In genomic region chr11:82971590-82971974, GRCm38 (mm10) we compare ENCODE assay signal across 10 mouse cellular contexts. TPM values are rescaled to one million over a fixed set of nuclear protein-coding genes. Genes with fewer than 3 reads are reported as not detected.
A peak's percentile ranks its signal among the peaks of the same experiment; 100 is the strongest.
DNase-seq lines count a peak whose midpoint lies in the region; ATAC-seq and TF ChIP-seq lines count a peak whose summit lies in the region.
"Had no signal": no experiment of that assay in that cellular context is flagged by ENCODE, and none has a peak within 500 bp of the region (broad histone marks: within the 10 kb centered on the region; RNA-seq: fewer than 3 reads in every experiment).

No protein-coding gene starts in this region.

- peak overlapping the region; percentile 55; the same call in 1 of the 2 replicates for H3K4me2 ChIP-seq in liver, embryonic 11.5 days
- H3K4me2 ChIP-seq in liver, embryonic 12.5 days, result no peak overlapping the region
- peak overlapping the region; percentile 54 for H3K4me2 ChIP-seq in forebrain, postnatal 0 days (ENCODE audit: low read depth)
- H3K4me2 ChIP-seq in intestine, embryonic 14.5 days (ENCODE audit: low read length), result peak overlapping the region; percentile 43
- peak overlapping the region; percentile 52 for H3K4me2 ChIP-seq in neural tube, embryonic 14.5 days (ENCODE audit: low read depth, low read length)

- 78% methylated on average over 11 of the region's 11 CpGs for WGBS in liver, embryonic 11.5 days
- 62% methylated on average over 11 of the region's 11 CpGs for WGBS in liver, embryonic 12.5 days (ENCODE audit: insufficient replicate concordance)
- 54% methylated on average over 11 of the region's 11 CpGs for whole genome bisulfite sequencing in forebrain, postnatal 0 days
- 68% methylated on average over 9 of the region's 11 CpGs for WGBS in intestine, embryonic 14.5 days
- 57% methylated on average over 11 of the region's 11 CpGs for WGBS in neural tube, embryonic 14.5 days

- H3K4me1 ChIP-seq in liver, embryonic 11.5 days (replicated peaks; ENCODE audit: control insufficient read depth, insufficient read depth, low read length), result peaks cover 5% of the 10 kb centered on the region
- peaks cover 10% of the 10 kb centered on the region for H3K4me1 ChIP-seq in liver, embryonic 12.5 days
- peaks cover 6% of the 10 kb centered on the region; the same call in 1 of the 2 replicates for H3K4me1 ChIP-seq in forebrain, postnatal 0 days (ENCODE audit: insufficient read depth)
- 0 out of 2 replicates have a peak, but pooled peaks cover 7% of the 10 kb centered on the region for H3K4me1 ChIP-seq in intestine, embryonic 14.5 days (replicated peaks; ENCODE audit: control insufficient read depth, insufficient read depth, low read length)
- 0 out of 2 replicates have a peak, but pooled peaks cover 6% of the 10 kb centered on the region for H3K4me1 ChIP-seq in neural tube, embryonic 14.5 days (ENCODE audit: control insufficient read depth, insufficient read depth, low read length)

- H3K4me3 ChIP-seq in liver, embryonic 11.5 days (ENCODE audit: low read depth, low read length), result no peak overlapping the region
- H3K4me3 ChIP-seq in liver, embryonic 12.5 days, result no peak overlapping the region
- H3K4me3 ChIP-seq in forebrain, postnatal 0 days (ENCODE audit: low read depth, low read length), result peak overlapping the region; percentile 22
- H3K4me3 ChIP-seq in intestine, embryonic 14.5 days (ENCODE audit: low read depth, low read length), result no peak overlapping the region
- no peak overlapping the region for H3K4me3 ChIP-seq in neural tube, embryonic 14.5 days (ENCODE audit: low read depth, low read length)
- H3K4me3 ChIP-seq: erythroblast, embryonic 14.5 days had no signal

- H3K27me3 ChIP-seq in liver, embryonic 11.5 days (replicated peaks; ENCODE audit: control insufficient read depth, insufficient read depth, low read length), result no peaks in the 10 kb centered on the region
- H3K27me3 ChIP-seq in liver, embryonic 12.5 days (replicated peaks), result no peaks in the 10 kb centered on the region; the same call in 1 of the 2 replicates
- no peaks in the 10 kb centered on the region for H3K27me3 ChIP-seq in forebrain, postnatal 0 days (ENCODE audit: insufficient read depth, low read length)
- no peaks in the 10 kb centered on the region for H3K27me3 ChIP-seq in intestine, embryonic 14.5 days (replicated peaks; ENCODE audit: control insufficient read depth, insufficient read depth, low read length)
- no peaks in the 10 kb centered on the region for H3K27me3 ChIP-seq in neural tube, embryonic 14.5 days (ENCODE audit: control insufficient read depth, insufficient read depth, low read length)

- ATAC-seq in liver, embryonic 11.5 days (replicated peaks; ENCODE audit: low FRiP score), result no peak
- ATAC-seq in liver, embryonic 12.5 days, result no peak
- peak; percentile 58; the same call in 1 of the 2 replicates for ATAC-seq in forebrain, postnatal 0 days
- ATAC-seq in intestine, embryonic 14.5 days (replicated peaks; ENCODE audit: low FRiP score, low TSS enrichment, low read depth), result no peak
- no peak for ATAC-seq in neural tube, embryonic 14.5 days (ENCODE audit: low read depth)
- ATAC-seq in CD4-positive, CD25-positive, alpha-beta regulatory T cell, adult 4 months, result no peak

- H3K9ac ChIP-seq in liver, embryonic 11.5 days (ENCODE audit: low read depth, low read length), result no peak overlapping the region
- H3K9ac ChIP-seq in liver, embryonic 12.5 days, result no peak overlapping the region
- peak overlapping the region; percentile 52 for H3K9ac ChIP-seq in forebrain, postnatal 0 days
- no peak overlapping the region; the same call in 1 of the 2 replicates for H3K9ac ChIP-seq in intestine, embryonic 14.5 days (ENCODE audit: low read length)
- H3K9ac ChIP-seq in neural tube, embryonic 14.5 days (replicated peaks; ENCODE audit: low read depth, low read length), result no peak overlapping the region; the same call in 1 of the 2 replicates

- no peaks in the 10 kb centered on the region for H3K9me3 ChIP-seq in liver, embryonic 11.5 days (ENCODE audit: control insufficient read depth, low read length)
- no peaks in the 10 kb centered on the region for H3K9me3 ChIP-seq in liver, embryonic 12.5 days (replicated peaks)
- no peaks in the 10 kb centered on the region for H3K9me3 ChIP-seq in forebrain, postnatal 0 days (ENCODE audit: low read length)
- H3K9me3 ChIP-seq in intestine, embryonic 14.5 days (ENCODE audit: control insufficient read depth, low read length), result no peaks in the 10 kb centered on the region
- no peaks in the 10 kb centered on the region for H3K9me3 ChIP-seq in neural tube, embryonic 14.5 days (ENCODE audit: control insufficient read depth, low read length)
- H3K9me3 ChIP-seq: G1E had no signal

- H3K36me3 ChIP-seq in liver, embryonic 11.5 days (ENCODE audit: control insufficient read depth, insufficient read depth, low read length), result no peaks in the 10 kb centered on the region
- no peaks in the 10 kb centered on the region for H3K36me3 ChIP-seq in liver, embryonic 12.5 days
- no peaks in the 10 kb centered on the region for H3K36me3 ChIP-seq in forebrain, postnatal 0 days (ENCODE audit: insufficient read depth)
- H3K36me3 ChIP-seq in intestine, embryonic 14.5 days (ENCODE audit: control insufficient read depth, insufficient read depth, low read length), result no peaks in the 10 kb centered on the region
- no peaks in the 10 kb centered on the region for H3K36me3 ChIP-seq in neural tube, embryonic 14.5 days (ENCODE audit: control insufficient read depth, insufficient read depth, low read length)
- H3K36me3 ChIP-seq: G1E had no signal

- DNase-seq in liver, embryonic 11.5 days (ENCODE audit: low spot score), result no peak
- DNase-seq in forebrain, postnatal 0 days, result no peak
- DNase-seq in intestine, embryonic 14.5 days (ENCODE audit: low spot score), result no peak
- no peak for DNase-seq in left cerebral cortex, adult 18-20 months (ENCODE audit: low spot score in 2 of 2)

- no peak overlapping the region for H3K27ac ChIP-seq in liver, embryonic 11.5 days (ENCODE audit: low read depth, low read length)
- no peak overlapping the region for H3K27ac ChIP-seq in liver, embryonic 12.5 days
- peak overlapping the region; percentile 80 for H3K27ac ChIP-seq in forebrain, postnatal 0 days (ENCODE audit: low read depth, low read length)
- peak overlapping the region; percentile 38; the same call in 1 of the 2 replicates for H3K27ac ChIP-seq in intestine, embryonic 14.5 days (ENCODE audit: low read depth)
- H3K27ac ChIP-seq in neural tube, embryonic 14.5 days (ENCODE audit: low read depth, low read length), result no peak overlapping the region
- H3K27ac ChIP-seq: left cerebral cortex, adult 2 months had no signal

- no peak for TF ChIP-seq CTCF in forebrain, postnatal 0 days (IDR thresholded peaks at IDR 0.05; ENCODE audit: low read depth)

RNA-seq across cellular contexts. Expression of gene Slfn9, which starts 20.0 kb away (rescaled TPM):
- polyA plus RNA-seq in liver, embryonic 11.5 days (2014; fragmentation: Nextera tagmentation; extraction: Ambion mirVana), result 8.1 and 9.0 TPM in 2 replicates
- 7.6 and 8.3 TPM in 2 replicates for polyA plus RNA-seq in liver, embryonic 12.5 days (2016; fragmentation: Nextera tagmentation; extraction: Ambion mirVana)
- total RNA-seq in forebrain, postnatal 0 days (2014; rRNA removed), result 1.3 and 2.2 TPM in 2 replicates
- polyA plus RNA-seq in forebrain, postnatal 0 days (2015; fragmentation: Nextera tagmentation; extraction: Ambion mirVana), result 0.93 and 1.3 TPM in 2 replicates
- polyA plus RNA-seq in intestine, embryonic 14.5 days (2014; fragmentation: Nextera tagmentation; extraction: Ambion mirVana), result 16.9 and 19.5 TPM in 2 replicates
- polyA plus RNA-seq in neural tube, embryonic 14.5 days (2014; fragmentation: Nextera tagmentation; extraction: Ambion mirVana), result 0.56 and 1.4 TPM in 2 replicates
- under 1 TPM; 0.21 to 0.28 TPM for total RNA-seq in left cerebral cortex, adult 18-20 months (2021)
- polyA plus RNA-seq in CD4-positive, CD25-positive, alpha-beta regulatory T cell, adult 4 months (2017; shearing (Covaris generic)), result 10 to 100 TPM; 10.7 to 17.9 TPM
- polyA plus RNA-seq: G1E had no signal

RNA-seq across cellular contexts. Expression of gene Slfn5, which starts 20.4 kb away (rescaled TPM):
- polyA plus RNA-seq in liver, embryonic 11.5 days (2014; fragmentation: Nextera tagmentation; extraction: Ambion mirVana), result 0.49 and 0.86 TPM in 2 replicates
- polyA plus RNA-seq in liver, embryonic 12.5 days (2016; fragmentation: Nextera tagmentation; extraction: Ambion mirVana), result 0.83 and 0.92 TPM in 2 replicates
- 2.6 and 5.4 TPM in 2 replicates for total RNA-seq in forebrain, postnatal 0 days (2014; rRNA removed)
- polyA plus RNA-seq in forebrain, postnatal 0 days (2015; fragmentation: Nextera tagmentation; extraction: Ambion mirVana), result 1.5 and 2.4 TPM in 2 replicates
- polyA plus RNA-seq in intestine, embryonic 14.5 days (2014; fragmentation: Nextera tagmentation; extraction: Ambion mirVana), result 1.3 and 1.6 TPM in 2 replicates
- 1.0 and 1.5 TPM in 2 replicates for polyA plus RNA-seq in neural tube, embryonic 14.5 days (2014; fragmentation: Nextera tagmentation; extraction: Ambion mirVana)
- 1 to 10 TPM; 2.4 to 4.2 TPM for total RNA-seq in left cerebral cortex, adult 18-20 months (2021)
- 10 to 100 TPM; 30.3 to 39.4 TPM for polyA plus RNA-seq in CD4-positive, CD25-positive, alpha-beta regulatory T cell, adult 4 months (2017; shearing (Covaris generic))

RNA-seq across cellular contexts. Expression of gene Slfn8, which starts 49.0 kb away (rescaled TPM):
- 0.18 and 0.27 TPM in 2 replicates for polyA plus RNA-seq in liver, embryonic 11.5 days (2014; fragmentation: Nextera tagmentation; extraction: Ambion mirVana)
- 0.38 and 0.72 TPM in 2 replicates for polyA plus RNA-seq in liver, embryonic 12.5 days (2016; fragmentation: Nextera tagmentation; extraction: Ambion mirVana)
- total RNA-seq in forebrain, postnatal 0 days (2014; rRNA removed), result 0.23 and 0.29 TPM in 2 replicates
- 0.06 and 0.27 TPM in 2 replicates for polyA plus RNA-seq in forebrain, postnatal 0 days (2015; fragmentation: Nextera tagmentation; extraction: Ambion mirVana)
- polyA plus RNA-seq in intestine, embryonic 14.5 days (2014; fragmentation: Nextera tagmentation; extraction: Ambion mirVana), result 0.43 and 0.51 TPM in 2 replicates
- polyA plus RNA-seq in neural tube, embryonic 14.5 days (2014; fragmentation: Nextera tagmentation; extraction: Ambion mirVana), result 0.07 TPM in 1 of 2 replicates, not detected in the other
- under 1 TPM; 0.80 to 0.81 TPM for total RNA-seq in left cerebral cortex, adult 18-20 months (2021)
- polyA plus RNA-seq in CD4-positive, CD25-positive, alpha-beta regulatory T cell, adult 4 months (2017; shearing (Covaris generic)), result 100 to 1,000 TPM; 109 to 141 TPM
- polyA plus RNA-seq: erythroblast, embryonic 14.5 days; G1E had no signal

Comparison
In these comparisons a context has a peak if more than half of its experiments do, and no peak if none do; other contexts are left out.
1. H3K27ac ChIP-seq: peak in forebrain, postnatal 0 days (single experiment) and intestine, embryonic 14.5 days (single experiment); none in liver, embryonic 11.5 days (single experiment), liver, embryonic 12.5 days (single experiment) and neural tube, embryonic 14.5 days (single experiment).
2. RNA of gene Slfn8, which starts 49.0 kb away (polyA plus RNA-seq): 109 to 141 TPM in CD4-positive, CD25-positive, alpha-beta regulatory T cell, adult 4 months; 0.43 to 0.51 TPM in intestine, embryonic 14.5 days, 0.38 to 0.72 TPM in liver, embryonic 12.5 days, 0.06 to 0.27 TPM in forebrain, postnatal 0 days, 0.18 to 0.27 TPM in liver, embryonic 11.5 days and 0.07 TPM in neural tube, embryonic 14.5 days; every median in the first group is over 10 times any median in the second.